Mouse (Mus musculus) G1E (cell line): ENCODE results near the gene Lrriq1.

Experiments used
- CTCF ChIP-seq: IDR thresholded peaks from 2 replicates; pipeline ENCODE4 v1.5.1; 2012; ENCODE audit warnings: low read depth, low read length, inconsistent platforms, mixed read lengths
- GATA1 ChIP-seq: IDR thresholded peaks from 2 replicates; pipeline ENCODE4 v1.6.1; 2012; ENCODE audit warnings: borderline replicate concordance, low read length, inconsistent platforms, mixed read lengths
- POLR2AphosphoS5 ChIP-seq: IDR thresholded peaks from 2 replicates; pipeline ENCODE4 v1.6.1; 2012; ENCODE audit warnings: low read depth, low read length, inconsistent platforms; ENCODE audit not compliant: insufficient replicate concordance
- TAL1 ChIP-seq: conservative IDR thresholded peaks from 2 replicates; pipeline ENCODE4 v1.6.1; 2012; ENCODE audit warnings: low read depth, low read length, inconsistent platforms, mixed read lengths

DNA sequence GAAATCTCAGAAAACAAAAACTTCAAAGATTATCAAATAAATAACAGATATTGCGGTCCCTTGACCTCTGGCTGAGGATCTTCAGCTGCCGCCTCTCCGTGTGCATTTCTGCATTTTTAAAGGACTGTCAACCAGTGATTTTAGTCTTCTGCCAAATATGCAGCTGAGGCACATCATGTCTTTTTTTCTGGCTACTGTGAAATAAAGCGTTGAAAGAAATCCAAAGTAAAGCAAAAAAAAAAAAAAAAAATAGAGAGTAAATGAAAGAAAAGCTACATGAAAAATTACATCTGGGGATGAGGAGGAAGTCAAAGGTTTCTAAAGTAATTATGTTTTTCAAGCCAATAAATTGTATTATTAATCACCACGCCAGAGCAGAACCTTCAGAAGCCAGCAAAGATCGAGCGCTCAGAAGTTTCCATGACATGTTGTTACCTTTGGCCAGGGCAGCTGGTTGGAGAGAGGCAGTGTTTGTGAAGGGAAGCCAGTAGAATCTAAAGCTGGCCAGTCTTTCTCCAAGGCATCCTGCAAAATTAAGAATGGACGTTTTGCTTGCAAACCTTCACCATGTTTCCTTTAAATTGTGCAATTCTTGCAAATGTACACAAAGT is 90.2 kb downstream of the Lrriq1 start:
- TF ChIP-seq CTCF (no peak), GATA1 (no peak), TAL1 (no peak), POLR2AphosphoS5 (no peak)
